Mouse (Mus musculus): Measurements from ENCODE around the gene Ambra1. TPM values are rescaled to one million over a fixed set of nuclear protein-coding genes. Genes with fewer than 3 reads are reported as not detected.

Gene Ambra1
- polyA plus RNA-seq, 1 experiment from 2014 or later: 12.3 TPM

DNA sequence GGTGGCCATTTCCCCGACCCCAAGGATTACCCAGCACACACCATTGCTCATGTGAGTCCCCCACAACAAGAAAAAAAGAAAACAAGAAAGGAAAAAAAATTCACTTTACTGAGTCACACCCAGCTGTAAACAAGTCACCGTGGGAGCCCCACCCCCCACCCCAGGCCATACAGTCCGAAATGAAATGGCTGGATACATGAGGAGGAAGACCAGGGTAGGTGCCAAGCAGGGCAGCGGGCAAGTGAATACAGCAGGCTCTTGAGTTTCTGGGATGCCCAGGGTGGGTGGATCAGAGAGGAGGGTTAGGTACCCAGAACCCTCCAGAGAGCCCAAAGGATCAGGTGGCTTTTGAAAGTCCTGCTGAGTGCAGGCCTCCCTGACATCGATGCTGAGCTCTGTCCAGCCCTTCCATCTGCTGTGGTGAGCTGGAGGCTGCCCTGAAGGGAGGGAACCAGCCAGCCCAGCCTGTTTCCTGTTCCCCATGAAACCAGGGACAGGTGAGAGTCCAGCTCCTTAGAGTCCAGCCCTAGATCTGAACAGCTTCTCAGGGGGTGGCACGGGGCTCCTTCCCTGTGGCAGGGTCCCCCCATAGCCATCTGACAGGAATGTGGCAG is 202.9 kb downstream of the Ambra1 start:
- Histone ChIP-seq H3K4me2 (peak overlapping the region; percentile 66), H3K4me1 (peaks cover 37% of the 10 kb centered on the region), H3K9ac (no peak overlapping the region), H3K4me3 (replicated peaks) (peak overlapping the region; percentile 64; the same call in 1 of the 2 replicates), H3K27ac (peak overlapping the region; percentile 88; the same call in 1 of the 2 replicates), H3K27me3 (replicated peaks) (no peaks in the 10 kb centered on the region), H3K9me3 (no peaks in the 10 kb centered on the region), H3K36me3 (peaks cover 22% of the 10 kb centered on the region)
- WGBS: 23% methylated on average over 6 of the region's 6 CpGs
- ATAC-seq (ENCODE audit: insufficient read depth, low FRiP score, low read depth): no peak

DNA sequence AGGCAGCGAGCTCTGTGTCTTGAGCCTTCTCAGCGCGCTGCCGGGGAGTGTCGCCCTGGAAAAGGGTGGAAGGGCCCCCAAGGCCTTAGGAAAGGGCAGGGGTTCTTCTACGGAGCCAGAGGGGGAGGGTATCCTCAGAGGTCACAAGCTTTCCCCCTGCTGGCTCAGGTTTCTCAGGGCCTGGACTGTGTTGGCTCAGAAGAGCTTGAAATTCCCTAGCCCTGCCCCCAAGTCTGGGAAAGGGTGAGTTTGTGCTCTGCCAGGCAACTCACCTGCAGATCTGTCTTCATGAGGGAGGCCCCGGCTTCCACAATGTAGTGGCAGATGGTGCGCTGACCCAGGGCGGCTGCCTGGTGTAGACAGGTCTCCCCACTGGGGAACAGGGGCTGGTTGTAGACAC is 203.5 kb downstream of the Ambra1 start:
- Histone ChIP-seq H3K27ac (0 out of 2 replicates have a peak overlapping the region, but pooled peaks have one; percentile 88), H3K27me3 (replicated peaks) (no peaks in the 10 kb centered on the region), H3K36me3 (peaks cover 27% of the 10 kb centered on the region), H3K4me3 (replicated peaks) (no peak overlapping the region), H3K9me3 (no peaks in the 10 kb centered on the region), H3K9ac (no peak overlapping the region), H3K4me1 (peaks cover 31% of the 10 kb centered on the region), H3K4me2 (no peak overlapping the region)
- no peak for ATAC-seq (ENCODE audit: insufficient read depth, low FRiP score, low read depth)
- WGBS: 48% methylated on average over 9 of the region's 9 CpGs

DNA sequence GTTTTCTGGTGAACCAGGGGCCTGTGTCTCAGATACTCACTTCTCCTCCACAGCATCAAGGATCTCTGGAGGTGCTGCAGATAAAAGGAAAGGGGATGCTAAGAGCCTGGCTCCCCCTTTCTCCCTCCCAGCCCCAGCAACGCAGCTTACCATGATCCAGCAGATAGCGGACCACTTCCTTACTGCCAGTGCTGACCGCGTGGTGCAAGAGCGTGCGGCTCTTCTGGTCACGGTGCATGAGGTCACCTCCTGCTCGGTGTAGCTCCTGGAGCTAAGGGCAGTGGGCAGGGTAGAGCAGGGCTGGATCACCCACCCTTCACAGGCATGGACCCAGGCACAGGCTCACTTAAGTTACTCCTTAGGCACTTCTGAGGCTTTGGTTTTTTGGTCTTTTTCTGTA is 204.1 kb downstream of the Ambra1 start:
- Histone ChIP-seq H3K9me3 (no peaks in the 10 kb centered on the region), H3K4me2 (no peak overlapping the region), H3K4me3 (replicated peaks) (no peak overlapping the region), H3K27me3 (replicated peaks) (no peaks in the 10 kb centered on the region), H3K4me1 (peaks cover 29% of the 10 kb centered on the region), H3K36me3 (peaks cover 33% of the 10 kb centered on the region), H3K9ac (no peak overlapping the region), H3K27ac (no peak overlapping the region)
- WGBS: 31% methylated on average over 8 of the region's 8 CpGs
- ATAC-seq (ENCODE audit: insufficient read depth, low FRiP score, low read depth): no peak

DNA sequence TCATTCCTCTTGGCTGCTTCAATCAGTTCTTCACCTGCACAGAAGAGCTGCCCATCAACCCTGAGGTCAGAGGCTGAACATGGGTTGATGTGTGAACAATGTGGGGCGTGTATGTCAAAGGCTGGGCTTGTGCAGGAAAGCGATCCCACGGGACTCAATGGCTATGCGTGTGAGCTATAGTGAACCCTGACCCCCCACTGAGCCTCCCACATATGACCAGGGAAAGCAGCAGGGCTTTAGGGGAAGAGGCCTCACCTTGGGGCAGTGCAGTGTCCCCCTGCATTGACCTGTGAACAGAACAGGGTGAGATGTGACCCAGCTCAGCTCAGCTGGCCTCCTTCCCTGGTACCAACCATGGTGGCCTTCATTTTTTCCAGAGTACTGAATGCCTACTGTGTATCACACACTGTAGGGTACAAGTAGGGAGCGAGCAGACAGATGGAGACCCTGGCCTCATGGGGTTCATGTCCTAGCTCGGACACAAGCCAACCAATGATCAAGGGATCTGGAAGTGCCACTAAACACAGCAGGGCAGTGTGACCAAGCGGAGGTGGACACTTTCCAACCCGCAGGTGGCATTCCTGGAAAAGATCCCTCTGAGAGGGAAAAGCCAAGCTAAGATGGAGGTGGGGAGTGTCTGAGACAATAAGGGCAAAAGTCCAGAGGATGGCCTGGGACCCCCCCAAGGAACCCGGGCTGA is 205.0 kb downstream of the Ambra1 start:
- H3K9ac ChIP-seq: no peak overlapping the region
- no peak overlapping the region for H3K4me3 ChIP-seq (replicated peaks)
- no peak overlapping the region for H3K4me2 ChIP-seq
- no peaks in the 10 kb centered on the region for H3K9me3 ChIP-seq
- no peak for ATAC-seq (ENCODE audit: insufficient read depth, low FRiP score, low read depth)
- no peak overlapping the region for H3K27ac ChIP-seq
- peaks cover 29% of the 10 kb centered on the region for H3K4me1 ChIP-seq
- no peaks in the 10 kb centered on the region for H3K27me3 ChIP-seq (replicated peaks)
- 80% methylated on average over 9 of the region's 9 CpGs for WGBS
- peaks cover 39% of the 10 kb centered on the region for H3K36me3 ChIP-seq

- no peak overlapping the region for H3K9ac ChIP-seq
- no peak overlapping the region for H3K4me3 ChIP-seq (replicated peaks)
- H3K4me1 ChIP-seq: peaks cover 20% of the 10 kb centered on the region
- ATAC-seq (ENCODE audit: insufficient read depth, low FRiP score, low read depth): no peak
- no peaks in the 10 kb centered on the region for H3K9me3 ChIP-seq
- WGBS: 90% methylated on average over 7 of the region's 7 CpGs
- H3K27me3 ChIP-seq (replicated peaks): no peaks in the 10 kb centered on the region
- H3K36me3 ChIP-seq: peaks cover 46% of the 10 kb centered on the region
- no peak overlapping the region for H3K4me2 ChIP-seq
- H3K27ac ChIP-seq: no peak overlapping the region
Observed at GRCm38 (mm10) chr2:91936154-91936553, 206.2 kb downstream of the Ambra1 start.

DNA sequence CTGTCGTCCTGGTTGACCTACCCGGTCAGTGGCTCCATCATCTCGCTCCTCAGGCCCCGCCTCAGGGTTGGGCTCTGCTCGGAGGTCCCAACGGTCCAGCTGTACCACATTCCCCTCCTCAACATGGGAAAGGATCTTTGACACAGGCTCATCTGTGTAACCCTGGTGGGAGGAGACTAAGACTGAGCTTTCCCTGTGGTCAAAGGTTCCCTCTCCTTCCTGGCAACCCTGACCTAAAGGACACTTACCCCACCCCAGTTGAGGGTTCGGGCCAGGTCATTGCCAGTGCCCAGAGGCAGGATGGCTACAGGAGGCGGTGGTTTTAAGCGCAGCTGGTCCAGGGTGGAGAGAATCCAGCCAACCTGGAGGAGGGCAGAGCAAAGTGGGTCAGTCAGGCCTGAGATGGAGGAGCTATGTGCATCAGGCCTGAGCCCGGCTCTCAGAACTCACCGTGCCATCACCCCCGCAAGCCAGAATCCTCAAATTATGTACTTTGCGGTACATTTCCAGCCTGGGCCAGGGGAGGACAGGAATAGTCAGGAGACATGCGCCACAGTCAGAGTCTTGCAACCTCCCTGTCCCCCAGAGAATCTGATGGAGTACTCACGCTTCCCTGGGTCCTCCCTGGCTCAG is 209.5 kb downstream of the Ambra1 start:
- Histone ChIP-seq H3K27me3 (replicated peaks) (no peaks in the 10 kb centered on the region), H3K4me1 (0 out of 2 replicates have a peak, but pooled peaks cover under 1% of the 10 kb centered on the region), H3K27ac (no peak overlapping the region), H3K9ac (no peak overlapping the region), H3K36me3 (peaks cover 49% of the 10 kb centered on the region), H3K4me2 (no peak overlapping the region), H3K4me3 (replicated peaks) (no peak overlapping the region), H3K9me3 (no peaks in the 10 kb centered on the region)
- WGBS: 87% methylated on average over 15 of the region's 15 CpGs
- ATAC-seq (ENCODE audit: insufficient read depth, low FRiP score, low read depth): no peak

DNA sequence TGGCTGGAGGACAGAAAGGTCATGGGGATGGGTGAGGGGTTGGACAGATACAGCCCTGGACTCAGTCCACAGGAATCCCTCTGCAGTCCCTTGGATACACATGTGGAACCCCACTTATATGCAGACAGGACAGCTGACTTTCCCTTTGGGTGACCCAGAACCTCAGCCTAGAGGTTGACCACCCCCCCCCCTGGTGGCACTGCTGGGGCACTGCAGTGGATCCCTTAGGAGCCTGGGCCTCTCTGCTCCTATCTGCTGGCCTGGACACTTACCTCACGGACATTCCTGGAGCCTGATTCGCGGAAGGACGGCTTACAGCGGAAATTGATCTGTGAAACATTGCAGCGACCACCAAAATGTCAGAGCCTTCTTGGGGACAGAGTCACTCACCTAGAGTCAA is 212.4 kb downstream of the Ambra1 start:
- no peak for ATAC-seq (ENCODE audit: insufficient read depth, low FRiP score, low read depth)
- 59% methylated on average over 6 of the region's 6 CpGs for WGBS
- Histone ChIP-seq H3K27ac (no peak overlapping the region), H3K27me3 (replicated peaks) (no peaks in the 10 kb centered on the region), H3K9me3 (no peaks in the 10 kb centered on the region), H3K4me1 (peaks cover 11% of the 10 kb centered on the region), H3K36me3 (peaks cover 36% of the 10 kb centered on the region), H3K9ac (no peak overlapping the region), H3K4me3 (replicated peaks) (no peak overlapping the region), H3K4me2 (no peak overlapping the region)

DNA sequence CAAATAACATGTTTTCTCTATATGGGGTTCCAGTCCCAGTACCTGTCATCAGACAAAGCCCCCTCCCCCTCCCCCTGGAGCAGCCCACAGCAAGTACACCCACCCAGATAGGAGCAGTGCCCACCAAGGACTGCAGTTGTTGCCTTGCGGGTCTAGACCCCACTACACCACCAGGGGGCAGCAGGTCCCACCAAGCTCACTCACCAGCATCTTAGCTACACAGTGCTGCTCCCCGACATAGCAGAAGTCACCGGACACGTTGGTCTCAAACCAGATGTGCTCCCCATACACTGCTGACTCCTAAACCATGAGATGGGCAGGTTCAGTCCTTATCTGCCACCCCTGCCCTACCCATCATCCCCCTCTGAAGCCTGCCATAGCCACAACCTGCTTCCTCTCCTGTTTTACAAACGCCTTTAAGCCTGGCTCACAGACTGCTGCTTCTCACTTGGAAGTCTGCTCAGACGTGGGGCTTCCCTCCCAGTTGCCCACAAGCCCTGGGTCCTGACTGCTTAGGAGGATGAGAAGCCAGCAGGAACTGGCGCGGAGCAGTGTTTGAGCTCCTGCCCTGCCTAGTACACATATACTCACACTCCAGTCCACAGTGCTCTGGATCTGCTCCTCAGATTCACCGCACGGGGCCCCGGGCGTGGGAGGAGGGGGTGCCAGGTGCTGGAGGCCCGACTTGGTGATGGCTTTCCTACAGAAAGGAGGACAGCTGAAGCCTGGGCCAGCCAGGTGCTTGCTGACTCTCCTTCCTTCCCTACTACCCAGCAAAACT is 214.4 kb downstream of the Ambra1 start:
- Histone ChIP-seq H3K9me3 (no peaks in the 10 kb centered on the region), H3K4me1 (peaks cover 31% of the 10 kb centered on the region), H3K27me3 (replicated peaks) (no peaks in the 10 kb centered on the region), H3K36me3 (peaks cover 17% of the 10 kb centered on the region), H3K9ac (no peak overlapping the region), H3K27ac (peak overlapping the region; percentile 31; the same call in 1 of the 2 replicates), H3K4me2 (no peak overlapping the region), H3K4me3 (replicated peaks) (no peak overlapping the region)
- ATAC-seq (ENCODE audit: insufficient read depth, low FRiP score, low read depth): peak; percentile 61
- whole genome bisulfite sequencing: 44% methylated on average over 13 of the region's 13 CpGs

DNA sequence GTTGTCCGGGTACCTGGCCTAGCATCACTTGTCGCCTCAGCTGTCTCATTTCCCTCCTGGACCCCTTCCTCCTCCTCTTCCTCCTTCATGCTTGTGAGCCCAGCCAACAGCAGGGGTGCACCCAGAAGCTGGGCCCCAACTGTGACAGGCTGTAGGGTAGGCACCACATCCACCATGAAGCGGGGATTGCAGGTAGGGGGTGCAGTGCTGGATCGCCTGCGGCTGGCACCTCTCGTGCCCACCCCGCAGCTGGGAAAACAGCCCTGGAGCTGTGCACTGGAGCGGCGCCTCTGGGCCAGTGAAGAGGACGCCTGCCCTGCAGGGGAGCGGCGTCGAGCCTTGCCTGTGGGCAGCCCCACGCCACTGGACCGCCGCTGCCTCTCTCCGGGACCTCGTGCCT is 215.5 kb downstream of the Ambra1 start, which contains the start of gene Gm9821:
Gene Gm9821 (plus strand): TSS at position 221 of the 400 bp plus-strand sequence.
- WGBS: 91% methylated on average over 18 of the region's 18 CpGs
- H3K4me3 ChIP-seq (replicated peaks): no peak within 1 kb of the TSS
- H3K27me3 ChIP-seq (replicated peaks): no peaks in the 10 kb centered on the region
- H3K36me3 ChIP-seq: 0 out of 2 replicates have a peak, but pooled peaks cover 9% of the 10 kb centered on the region
- no peak within 1 kb of the TSS for H3K9ac ChIP-seq
- no peaks in the 10 kb centered on the region for H3K9me3 ChIP-seq
- peaks cover 42% of the 10 kb centered on the region for H3K4me1 ChIP-seq
- H3K4me2 ChIP-seq: no peak within 1 kb of the TSS
- peak within 1 kb of the TSS; percentile 31; the same call in 1 of the 2 replicates for H3K27ac ChIP-seq
- ATAC-seq (ENCODE audit: insufficient read depth, low FRiP score, low read depth): no peak

DNA sequence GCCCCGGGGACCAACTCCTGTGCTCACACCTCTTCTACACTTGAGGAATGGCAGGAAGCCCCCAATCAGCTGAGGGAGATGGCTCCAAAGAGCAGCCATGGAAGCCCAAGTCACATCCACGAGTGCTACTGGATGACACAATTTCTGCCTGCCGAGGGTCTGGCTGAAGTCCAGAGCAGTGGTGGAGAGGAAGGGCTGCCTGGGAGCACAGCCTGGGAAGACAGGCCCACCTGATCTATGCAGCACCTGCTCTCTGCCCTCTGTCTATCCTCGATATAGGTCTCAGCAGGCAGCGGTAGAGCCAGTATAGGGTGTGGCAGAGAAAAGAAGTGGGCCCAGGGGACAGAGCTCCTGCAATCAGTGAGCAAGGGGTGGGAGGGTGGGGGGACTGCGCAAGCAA is 216.9 kb downstream of the Ambra1 start:
- H3K27ac ChIP-seq: no peak overlapping the region
- H3K36me3 ChIP-seq: 0 out of 2 replicates have a peak, but pooled peaks cover 5% of the 10 kb centered on the region
- no peak overlapping the region for H3K9ac ChIP-seq
- H3K27me3 ChIP-seq (replicated peaks): no peaks in the 10 kb centered on the region
- H3K4me3 ChIP-seq (replicated peaks): no peak overlapping the region
- no peak overlapping the region for H3K4me2 ChIP-seq
- WGBS: 46% methylated on average over 6 of the region's 6 CpGs
- H3K9me3 ChIP-seq: no peaks in the 10 kb centered on the region
- no peak for ATAC-seq (ENCODE audit: insufficient read depth, low FRiP score, low read depth)
- peaks cover 49% of the 10 kb centered on the region for H3K4me1 ChIP-seq

GRCm38 (mm10) chr2:91947397-91948150 is 217.6 kb downstream of the Ambra1 start:
- ATAC-seq (ENCODE audit: insufficient read depth, low FRiP score, low read depth): 0 out of 2 replicates have a peak, but pooled peaks have one; percentile 15
- Histone ChIP-seq H3K9me3 (no peaks in the 10 kb centered on the region), H3K4me2 (peak overlapping the region; percentile 10; the same call in 1 of the 2 replicates), H3K4me1 (peaks cover 49% of the 10 kb centered on the region), H3K27me3 (replicated peaks) (no peaks in the 10 kb centered on the region), H3K36me3 (no peaks in the 10 kb centered on the region), H3K9ac (no peak overlapping the region), H3K27ac (peak overlapping the region; percentile 51), H3K4me3 (replicated peaks) (no peak overlapping the region)
- 57% methylated on average over 11 of the region's 11 CpGs for WGBS
